Mouse (Mus musculus) midbrain, embryonic 16.5 days (tissue): Measurements from ENCODE around the gene Mcu. TPM values are rescaled to one million over a fixed set of nuclear protein-coding genes. Genes with fewer than 3 reads are reported as not detected.

Source experiments
- polyA plus RNA-seq: library from polyadenylated mRNA; unstranded; fragments of >200 nt; fragmentation: Nextera tagmentation; extraction: Ambion mirVana; gene quantifications from 2 replicates; pipeline ENCODE4 v1.2.1, GENCODE M21; 2015

Gene Mcu
- polyA plus RNA-seq, 1 experiment from 2014 or later, result 36.4 TPM

Other genes starting within 250 kb of the Mcu start
- gene Gm10273, start 221.1 kb downstream of the Mcu start, polyA plus RNA-seq, result 4.5 TPM in 1 of 2 replicates, not detected in the other
- gene Pla2g12b, start 213.0 kb downstream of the Mcu start, polyA plus RNA-seq, result not detected in 2 replicates
- 0.22 TPM in 1 of 2 replicates, not detected in the other for gene Oit3, start 174.9 kb downstream of the Mcu start, polyA plus RNA-seq
- not detected in 2 replicates for gene Gm10322, start 629 bp downstream of the Mcu start, polyA plus RNA-seq
- gene Micu1, start 85.8 kb upstream of the Mcu start, polyA plus RNA-seq, result 78.4 and 79.3 TPM in 2 replicates